Mouse (Mus musculus): ENCODE measurements at regions not wholly inside any gene's neighbourhood (a gene's known extent, or its start where the extent isn't known, plus 50 kb on each side); places are given as distances from the start of the nearest gene placed in this dataset.
A peak's percentile ranks its signal among the peaks of the same experiment; 100 is the strongest.

GRCm38 (mm10) chr1:39123081-39123812, 70.3 kb upstream of the Npas2 start:
- TF ChIP-seq GATA1 (IDR thresholded peaks at IDR 0.05; ENCODE audit: low read length) = peak; percentile 62

- TF ChIP-seq GATA1 (IDR thresholded peaks at IDR 0.05; ENCODE audit: low read length) = no peak
Observed at GRCm38 (mm10) chr1:39123813-39124146, 69.8 kb upstream of the Npas2 start.

GRCm38 (mm10) chr1:39134521-39134920, 59.0 kb upstream of the Npas2 start:
- TF ChIP-seq GATA1 (IDR thresholded peaks at IDR 0.05; ENCODE audit: low read length) = no peak

- no peak for TF ChIP-seq GATA1 (IDR thresholded peaks at IDR 0.05; ENCODE audit: low read length)
Observed at GRCm38 (mm10) chr1:39143054-39143453, 50.5 kb upstream of the Npas2 start.

GRCm38 (mm10) chr1:39143626-39144025, 49.9 kb upstream of the Npas2 start:
- TF ChIP-seq GATA1 (IDR thresholded peaks at IDR 0.05; ENCODE audit: low read length) = no peak

All from G1E-ER4 (cell line).